Comparison of ENCODE assay signal across 9 mouse cellular contexts in genomic region chr12:80739482-80739881, GRCm38 (mm10). TPM values are rescaled to one million over a fixed set of nuclear protein-coding genes. Genes with fewer than 3 reads are reported as not detected.
DNase-seq lines count a peak whose midpoint lies in the region; ATAC-seq and TF ChIP-seq lines count a peak whose summit lies in the region.
"Had no signal": no experiment of that assay in that cellular context is flagged by ENCODE, and none has a peak within 500 bp of the region (broad histone marks: within the 10 kb centered on the region; RNA-seq: fewer than 3 reads in every experiment).

No protein-coding gene starts in this region.

- H3K36me3 ChIP-seq in kidney, embryonic 16.5 days (ENCODE audit: insufficient read depth, low read length), result no peaks in the 10 kb centered on the region
- H3K36me3 ChIP-seq in small intestine, adult 2 months (ENCODE audit: control insufficient read depth, insufficient read depth, low read length), result no peaks in the 10 kb centered on the region
- H3K36me3 ChIP-seq in forebrain, embryonic 10.5 days (replicated peaks), result no peaks in the 10 kb centered on the region
- H3K36me3 ChIP-seq: hindbrain, embryonic 13.5 days had no signal

- H3K4me1 ChIP-seq in kidney, embryonic 16.5 days (ENCODE audit: insufficient read depth, low read length), result no peaks in the 10 kb centered on the region
- no peaks in the 10 kb centered on the region for H3K4me1 ChIP-seq in embryonic fibroblast, embryonic 13.5 days (ENCODE audit: control insufficient read depth, insufficient read depth, low read length)
- peaks cover 10% of the 10 kb centered on the region for H3K4me1 ChIP-seq in small intestine, adult 2 months (ENCODE audit: control insufficient read depth, insufficient read depth, insufficient read length, low read length)
- H3K4me1 ChIP-seq in forebrain, embryonic 10.5 days, result peaks cover 29% of the 10 kb centered on the region

- no peaks in the 10 kb centered on the region for H3K9me3 ChIP-seq in kidney, embryonic 16.5 days (ENCODE audit: low read length)
- H3K9me3 ChIP-seq in forebrain, embryonic 10.5 days, result no peaks in the 10 kb centered on the region
- H3K9me3 ChIP-seq: hindbrain, embryonic 13.5 days had no signal

- 30% methylated on average over 9 of the region's 9 CpGs for WGBS in kidney, embryonic 16.5 days
- WGBS in small intestine, adult 2 months, result 38% methylated on average over 9 of the region's 9 CpGs
- WGBS in forebrain, embryonic 10.5 days, result 32% methylated on average over 9 of the region's 9 CpGs

- no peak overlapping the region for H3K9ac ChIP-seq in kidney, embryonic 16.5 days (replicated peaks; ENCODE audit: low read length)
- H3K9ac ChIP-seq: hindbrain, embryonic 13.5 days had no signal

- no peak overlapping the region for H3K4me2 ChIP-seq in kidney, embryonic 16.5 days (replicated peaks; ENCODE audit: low read depth, low read length)
- H3K4me2 ChIP-seq: hindbrain, embryonic 13.5 days had no signal

- H3K4me3 ChIP-seq in kidney, embryonic 16.5 days (ENCODE audit: low read length), result no peak overlapping the region
- H3K4me3 ChIP-seq in embryonic fibroblast, embryonic 13.5 days (ENCODE audit: insufficient read depth, low read length), result no peak overlapping the region
- H3K4me3 ChIP-seq in small intestine, adult 2 months (ENCODE audit: low read depth, low read length), result no peak overlapping the region
- no peak overlapping the region for H3K4me3 ChIP-seq in forebrain, embryonic 10.5 days
- H3K4me3 ChIP-seq: hindbrain, embryonic 13.5 days had no signal

- peaks cover 9% of the 10 kb centered on the region for H3K27me3 ChIP-seq in kidney, embryonic 16.5 days (ENCODE audit: insufficient read depth, low read length)
- no peaks in the 10 kb centered on the region for H3K27me3 ChIP-seq in small intestine, adult 2 months (ENCODE audit: control insufficient read depth, insufficient read depth, low read length)
- H3K27me3 ChIP-seq in forebrain, embryonic 10.5 days (ENCODE audit: poor library complexity, severe bottlenecking), result peaks cover 20% of the 10 kb centered on the region; the same call in 1 of the 2 replicates

- no peak for ATAC-seq in kidney, embryonic 16.5 days (ENCODE audit: low FRiP score, low TSS enrichment)

- no peak overlapping the region for H3K27ac ChIP-seq in kidney, embryonic 16.5 days (ENCODE audit: low read length)
- H3K27ac ChIP-seq in embryonic fibroblast, embryonic 13.5 days (ENCODE audit: insufficient read depth, low read length), result no peak overlapping the region
- H3K27ac ChIP-seq in small intestine, adult 2 months (ENCODE audit: insufficient read depth, low read depth, low read length), result no peak overlapping the region
- H3K27ac ChIP-seq in forebrain, embryonic 10.5 days, result no peak overlapping the region

- no peak for TF ChIP-seq POLR2A in embryonic fibroblast, embryonic 13.5 days (IDR thresholded peaks at IDR 0.05; ENCODE audit: low read depth, low read length)
- no peak for TF ChIP-seq POLR2A in small intestine, adult 2 months (IDR thresholded peaks at IDR 0.05; ENCODE audit: low read depth, low read length)

- DNase-seq in kidney, adult 11 months, result peak; percentile 31
- DNase-seq in R1 (ENCODE audit: low read depth, low spot score), result peak; percentile 53
- DNase-seq in forebrain, embryonic 10.5 days (ENCODE audit: extremely low spot score, low spot score), result no peak
- DNase-seq in neural tube, embryonic 10.5 days (ENCODE audit: extremely low spot score, low spot score), result no peak
- no peak for DNase-seq in right cerebral cortex, adult 2 months (ENCODE audit: low spot score in 2 of 2)

- TF ChIP-seq CTCF in embryonic fibroblast, embryonic 13.5 days (IDR thresholded peaks at IDR 0.05; ENCODE audit: borderline replicate concordance, insufficient read depth, low read length), result 0 out of 2 replicates have a peak, but pooled peaks have one; percentile 28
- TF ChIP-seq CTCF in small intestine, adult 2 months (IDR thresholded peaks at IDR 0.05; ENCODE audit: extremely low read depth, insufficient read length, insufficient replicate concordance, low read depth, low read length), result peak; percentile 80; the same call in 1 of the 2 replicates

RNA-seq across cellular contexts. Expression of gene Ccdc177, which starts 21.0 kb away (rescaled TPM):
- 0.11 and 0.12 TPM in 2 replicates for polyA plus RNA-seq in kidney, embryonic 16.5 days (2015; fragmentation: Nextera tagmentation; extraction: Ambion mirVana)
- polyA plus RNA-seq in embryonic fibroblast, embryonic 13.5 days (2011; ENCODE audit: insufficient read length, low read depth, missing spikeins), result not detected in 2 replicates
- 0.03 and 0.10 TPM in 2 replicates for polyA plus RNA-seq in small intestine, adult 2 months (2012; rRNA removed)
- 1.6 and 1.7 TPM in 2 replicates for polyA plus RNA-seq in forebrain, embryonic 10.5 days (2016; fragmentation: Nextera tagmentation; extraction: Ambion mirVana)

RNA-seq across cellular contexts. Expression of gene Plekhd1, which starts 47.1 kb away (rescaled TPM):
- polyA plus RNA-seq in kidney, embryonic 16.5 days (2015; fragmentation: Nextera tagmentation; extraction: Ambion mirVana), result 2.7 TPM in 2 replicates
- not detected in 2 replicates for polyA plus RNA-seq in embryonic fibroblast, embryonic 13.5 days (2011; ENCODE audit: insufficient read length, low read depth, missing spikeins)
- 0.23 and 0.41 TPM in 2 replicates for polyA plus RNA-seq in small intestine, adult 2 months (2012; rRNA removed)
- polyA plus RNA-seq in forebrain, embryonic 10.5 days (2016; fragmentation: Nextera tagmentation; extraction: Ambion mirVana), result 0.27 and 0.55 TPM in 2 replicates

RNA-seq across cellular contexts. Expression of gene Susd6, which starts 50.8 kb away (rescaled TPM):
- polyA plus RNA-seq in kidney, embryonic 16.5 days (2015; fragmentation: Nextera tagmentation; extraction: Ambion mirVana), result 17.1 and 19.5 TPM in 2 replicates
- 73.7 and 75.3 TPM in 2 replicates for polyA plus RNA-seq in embryonic fibroblast, embryonic 13.5 days (2011; ENCODE audit: insufficient read length, low read depth, missing spikeins)
- 29.4 and 54.9 TPM in 2 replicates for polyA plus RNA-seq in small intestine, adult 2 months (2012; rRNA removed)
- 11.9 and 13.0 TPM in 2 replicates for polyA plus RNA-seq in forebrain, embryonic 10.5 days (2016; fragmentation: Nextera tagmentation; extraction: Ambion mirVana)

Comparison
In these comparisons a context has a peak if more than half of its experiments do, and no peak if none do; other contexts are left out.
1. DNase-seq: peak in kidney, adult 11 months (single experiment) and R1 (single experiment); none in forebrain, embryonic 10.5 days (single experiment), neural tube, embryonic 10.5 days (single experiment) and right cerebral cortex, adult 2 months (0 of 2).